Mouse (Mus musculus) T-helper 2 cell (primary cell): ENCODE measurements at regions not wholly inside any gene's neighbourhood (a gene's known extent, or its start where the extent isn't known, plus 50 kb on each side); places are given as distances from the start of the nearest gene placed in this dataset.

Experiments
- in situ Hi-C: fragments of 300-600 bp; cut with MboI, MseI; formaldehyde crosslinking; loops from one replicate; pipeline ENCODE4 v1.15.1; 2025; ENCODE audit warnings: high pct_unique_total_duplicates

GRCm38 (mm10) chr12:59599785-59600184, 380.3 kb upstream of the Fbxo33 start:
- in situ Hi-C loops: no loop called here

- in situ Hi-C loops: no loop called here
Observed at GRCm38 (mm10) chr12:59589354-59589753, 369.8 kb upstream of the Fbxo33 start.

GRCm38 (mm10) chr12:59582587-59582986, 363.1 kb upstream of the Fbxo33 start:
- in situ Hi-C loops: no loop called here

GRCm38 (mm10) chr12:59579694-59580093, 360.2 kb upstream of the Fbxo33 start:
- in situ Hi-C loops: no loop called here

GRCm38 (mm10) chr12:59563960-59564359, 344.4 kb upstream of the Fbxo33 start:
- in situ Hi-C loops: no loop called here

- in situ Hi-C loops: no loop called here
Observed at GRCm38 (mm10) chr12:59539788-59540187, 320.3 kb upstream of the Fbxo33 start.

- in situ Hi-C loops: no loop called here
Observed at GRCm38 (mm10) chr12:59530521-59530920, 311.0 kb upstream of the Fbxo33 start.

GRCm38 (mm10) chr12:59523368-59523767, 303.8 kb upstream of the Fbxo33 start:
- in situ Hi-C loops: loop anchor here (10.0 kb wide), 1 partner anchor 409 kb away; no protein-coding TSS in a partner anchor

- in situ Hi-C loops: loop anchor here (10.0 kb wide), 1 partner anchor 407 kb away; no protein-coding TSS in a partner anchor
Observed at GRCm38 (mm10) chr12:59521946-59522345, 302.4 kb upstream of the Fbxo33 start.

- in situ Hi-C loops: no loop called here
Observed at GRCm38 (mm10) chr12:59509857-59510256, 290.3 kb upstream of the Fbxo33 start.

GRCm38 (mm10) chr12:59509175-59509574, 289.6 kb upstream of the Fbxo33 start:
- in situ Hi-C loops: no loop called here

- in situ Hi-C loops: no loop called here
Observed at GRCm38 (mm10) chr12:59507431-59507830, 287.9 kb upstream of the Fbxo33 start.

- in situ Hi-C loops: no loop called here
Observed at GRCm38 (mm10) chr12:59497434-59497833, 277.9 kb upstream of the Fbxo33 start.

GRCm38 (mm10) chr12:59488019-59488418, 268.5 kb upstream of the Fbxo33 start:
- in situ Hi-C loops: no loop called here

GRCm38 (mm10) chr12:59487507-59487906, 268.0 kb upstream of the Fbxo33 start:
- in situ Hi-C loops: no loop called here

- in situ Hi-C loops: no loop called here
Observed at GRCm38 (mm10) chr12:59460997-59461961, 241.8 kb upstream of the Fbxo33 start.

GRCm38 (mm10) chr12:59456175-59456851, 236.8 kb upstream of the Fbxo33 start:
- in situ Hi-C loops: no loop called here

- in situ Hi-C loops: no loop called here
Observed at GRCm38 (mm10) chr12:59415051-59415450, 195.5 kb upstream of the Fbxo33 start.

GRCm38 (mm10) chr12:59411491-59411890, 192.0 kb upstream of the Fbxo33 start:
- in situ Hi-C loops: no loop called here

- in situ Hi-C loops: no loop called here
Observed at GRCm38 (mm10) chr12:59391103-59391502, 171.6 kb upstream of the Fbxo33 start.

- in situ Hi-C loops: no loop called here
Observed at GRCm38 (mm10) chr12:59382812-59383211, 163.3 kb upstream of the Fbxo33 start.

GRCm38 (mm10) chr12:59341586-59341985, 122.1 kb upstream of the Fbxo33 start:
- in situ Hi-C loops: no loop called here

GRCm38 (mm10) chr12:59330753-59331152, 111.2 kb upstream of the Fbxo33 start:
- in situ Hi-C loops: no loop called here
